Mouse (Mus musculus) layer of hippocampus, adult 9-11 months (tissue): Measurements from ENCODE around the gene Taok3.

Experiments used
- DNase-seq: peaks from one replicate; pipeline ENCODE4 v3.0.0; 2022

The Taok3 gene

DNA sequence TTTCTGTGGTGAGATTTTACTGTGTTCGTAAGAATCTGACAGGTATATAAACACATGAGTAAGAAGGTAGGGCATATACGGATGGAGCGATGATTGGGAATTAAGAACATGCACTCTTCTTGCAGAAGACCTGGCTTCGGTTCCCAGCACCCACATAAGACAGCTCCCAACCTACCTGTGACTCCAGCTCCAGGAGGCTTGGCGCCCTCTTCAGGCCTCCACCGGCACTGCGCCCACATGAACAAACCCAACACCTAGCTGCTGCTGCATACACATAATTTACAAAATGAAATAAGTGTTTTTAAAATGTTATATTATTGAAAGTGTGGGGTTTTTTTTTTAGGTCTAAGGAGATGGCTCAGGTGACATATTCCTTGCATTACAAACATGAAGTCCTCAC, 65.7 kb downstream of the Taok3 start:
- DNase-seq: no peak

DNA sequence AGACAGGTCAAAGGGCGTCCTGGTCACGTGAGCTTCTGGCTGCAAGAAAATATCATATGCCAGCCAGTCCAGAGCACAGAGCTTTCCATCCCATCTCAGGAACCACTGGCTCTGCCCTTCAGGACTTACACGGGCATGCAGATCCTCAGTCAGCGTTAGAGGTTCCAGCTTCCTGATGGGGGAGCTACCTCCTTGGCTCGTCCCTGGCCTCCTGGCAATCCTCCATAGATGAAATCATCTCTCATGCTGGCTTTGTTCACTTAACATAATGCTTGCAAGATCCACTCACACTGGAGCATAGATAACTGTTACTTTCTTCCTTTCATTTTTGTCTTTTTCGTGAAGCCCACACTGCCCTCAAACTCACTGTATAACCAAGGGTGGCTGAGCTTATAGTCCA, 72.1 kb downstream of the Taok3 start:
- no peak for DNase-seq

DNA sequence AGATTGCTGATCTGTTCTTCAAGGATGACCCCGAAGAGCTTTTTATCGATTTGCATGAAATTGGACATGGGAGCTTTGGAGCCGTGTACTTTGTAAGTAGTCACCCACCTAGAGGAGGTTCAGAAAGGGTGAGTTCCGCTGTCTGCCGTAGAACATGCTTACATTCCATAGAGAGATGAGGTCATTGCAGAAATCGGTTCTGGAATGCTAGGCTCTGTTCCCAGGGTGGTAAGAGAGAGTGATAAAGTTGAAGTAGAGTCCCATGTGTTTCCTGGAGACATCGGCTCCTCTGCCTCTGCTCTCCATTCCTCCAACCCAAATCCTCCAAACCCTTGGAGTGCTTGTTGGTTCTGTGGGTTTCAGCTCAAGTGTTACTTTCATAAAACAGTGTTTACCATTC, 73.8 kb downstream of the Taok3 start:
- DNase-seq: no peak

DNA sequence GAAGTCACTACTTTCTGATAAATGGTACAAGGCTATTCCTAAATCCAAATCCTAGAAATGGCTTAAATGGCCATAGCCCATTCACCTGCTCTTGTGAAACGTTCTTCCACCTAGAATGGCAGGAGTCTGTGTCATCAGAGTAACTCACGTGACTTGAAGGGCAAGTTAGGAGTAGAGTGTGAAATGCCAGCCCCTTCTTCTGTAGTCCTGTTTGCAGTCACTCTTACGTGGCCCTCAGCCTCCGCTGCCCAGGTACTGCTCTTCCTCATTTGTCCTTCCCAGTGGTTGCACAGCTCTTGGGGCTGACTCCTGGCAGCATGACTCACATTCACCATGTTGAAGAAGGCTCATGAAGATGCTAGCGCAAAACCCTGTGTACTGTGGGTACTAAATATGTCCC, 74.7 kb downstream of the Taok3 start:
- DNase-seq: no peak

DNA sequence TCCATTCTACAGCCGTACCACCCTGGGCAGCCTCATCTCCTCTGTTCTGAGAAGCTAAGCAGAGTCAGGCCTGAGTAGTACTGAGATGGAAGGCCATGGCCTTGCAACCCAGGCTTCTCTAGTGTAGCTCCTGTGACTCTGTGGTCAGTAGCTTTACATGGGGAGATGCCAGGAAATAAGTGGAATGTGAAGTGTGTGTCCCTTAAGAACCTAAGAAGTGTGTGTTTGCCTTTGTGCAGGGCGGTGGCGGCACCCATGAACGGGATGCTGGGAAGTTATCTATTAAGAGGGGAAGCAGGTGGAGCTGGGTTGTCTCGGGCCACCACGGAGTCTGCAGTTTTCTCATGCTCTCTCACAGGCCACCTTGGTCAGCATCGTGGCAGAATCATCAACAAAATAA, 76.6 kb downstream of the Taok3 start:
- no peak for DNase-seq

DNA sequence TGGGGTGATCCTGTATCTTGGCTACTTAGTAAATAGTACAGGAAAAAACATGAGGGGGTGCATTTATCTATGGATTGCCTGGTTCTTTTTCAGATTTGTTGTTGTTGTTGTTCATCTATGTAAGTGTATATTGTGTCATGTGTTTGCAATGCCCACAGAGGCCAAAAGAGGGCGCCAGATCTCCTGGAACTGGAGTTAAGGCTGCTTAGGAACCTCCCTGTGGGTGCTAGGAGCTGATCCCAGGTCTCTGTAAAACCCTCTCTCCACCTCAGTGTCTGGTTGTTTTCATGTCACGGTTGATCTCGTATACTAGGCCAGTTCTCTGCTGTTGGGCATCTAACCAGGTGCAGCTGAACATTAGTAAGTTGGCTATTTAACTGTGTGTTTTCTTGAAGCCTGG, 78.5 kb downstream of the Taok3 start:
- DNase-seq: no peak

DNA sequence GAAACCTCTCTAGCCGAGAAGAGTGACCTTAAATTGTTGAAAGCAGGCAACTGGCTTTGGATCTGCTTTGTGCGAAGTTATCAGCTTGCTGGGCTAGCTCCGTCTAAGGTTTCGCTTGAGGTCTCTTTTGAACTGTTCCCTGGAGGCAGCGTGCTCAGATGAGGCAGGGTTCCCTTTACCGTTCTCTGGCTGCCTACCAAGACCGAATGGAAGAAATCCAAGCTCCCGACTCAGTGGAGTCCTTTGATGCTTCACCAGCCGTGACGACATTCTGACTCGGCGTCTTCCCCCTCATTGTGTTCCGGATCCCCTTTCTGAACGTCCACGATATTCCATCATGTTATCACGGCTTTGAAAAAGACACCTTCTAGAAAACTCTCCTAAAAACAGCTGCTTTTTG, 87.4 kb downstream of the Taok3 start:
- no peak for DNase-seq

DNA sequence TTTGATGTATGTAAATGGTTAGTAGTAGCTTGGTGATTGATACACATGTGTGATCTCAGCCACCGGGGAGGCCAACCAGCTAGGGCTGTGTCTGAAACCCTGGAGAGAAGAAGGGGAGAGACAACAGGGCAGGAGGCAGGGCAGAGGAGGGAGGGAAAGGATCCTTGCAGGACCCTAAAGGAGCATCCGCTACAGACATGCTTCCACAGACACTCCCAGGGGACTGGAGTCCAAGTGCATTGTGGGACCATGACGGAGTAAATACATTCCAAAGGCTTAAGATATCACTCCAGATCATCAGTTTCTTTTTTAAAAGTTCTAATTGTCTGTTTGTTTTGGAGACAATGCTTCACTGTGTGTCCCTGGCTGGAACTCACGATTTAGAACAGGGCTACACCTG, 94.1 kb downstream of the Taok3 start:
- DNase-seq: no peak

DNA sequence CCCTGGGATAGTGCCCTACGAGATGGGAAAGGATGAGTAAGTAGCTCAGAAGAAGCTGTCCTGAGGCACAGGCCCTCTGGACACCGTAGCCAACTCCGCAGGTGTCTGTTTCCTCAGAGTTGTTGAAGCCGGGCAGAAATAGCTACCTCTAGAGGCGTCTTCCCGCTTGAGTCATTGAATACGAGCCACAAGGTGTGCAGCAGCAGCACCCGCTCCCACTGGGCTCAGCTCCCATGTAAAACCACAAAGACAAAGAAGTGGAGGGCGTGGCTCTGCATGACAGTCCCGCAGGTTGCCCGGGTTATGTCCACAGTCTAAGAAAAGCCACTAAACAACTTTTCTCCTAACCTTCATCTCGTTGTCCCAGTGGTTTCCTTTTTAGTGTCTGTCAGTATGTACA, 111.1 kb downstream of the Taok3 start:
- no peak for DNase-seq

DNA sequence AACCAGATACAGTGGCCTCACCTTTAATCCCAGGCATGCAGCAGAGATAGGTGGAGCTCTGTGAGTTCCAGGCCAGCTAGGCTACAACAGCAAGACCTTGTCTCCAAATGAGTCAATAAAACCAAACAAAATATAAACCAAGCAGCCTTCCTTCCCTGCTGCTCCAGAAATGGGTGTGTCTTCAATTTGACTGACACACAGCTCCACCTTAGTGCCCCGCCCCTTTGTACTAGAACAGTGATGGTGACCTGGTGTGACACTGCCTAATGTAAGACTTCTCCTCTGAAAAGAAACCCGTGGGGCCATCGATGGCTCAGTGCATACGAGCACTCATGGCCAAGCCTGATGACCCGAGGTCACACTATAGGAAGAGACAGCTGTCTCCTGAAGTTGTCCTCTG, 116.6 kb downstream of the Taok3 start:
- DNase-seq: no peak

DNA sequence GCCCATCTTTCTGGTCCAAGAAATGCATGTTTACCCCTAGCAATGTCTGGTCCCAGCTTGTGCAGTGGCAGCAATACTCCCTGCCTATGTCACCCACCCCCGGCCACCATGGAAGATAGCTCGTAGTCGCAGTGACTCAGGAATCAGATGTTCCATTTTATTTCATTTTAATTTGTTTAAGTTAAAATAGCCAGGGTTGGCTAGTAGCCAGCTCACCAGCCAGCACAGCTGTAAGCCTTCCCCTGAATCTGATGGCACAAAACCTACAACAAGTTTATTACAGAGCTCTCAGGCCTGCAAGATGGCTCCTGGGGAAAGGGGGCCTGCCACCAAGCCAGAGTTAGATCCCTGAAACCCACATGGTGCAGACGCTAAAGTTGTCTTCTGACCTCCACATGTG, 119.2 kb downstream of the Taok3 start:
- DNase-seq: no peak

DNA sequence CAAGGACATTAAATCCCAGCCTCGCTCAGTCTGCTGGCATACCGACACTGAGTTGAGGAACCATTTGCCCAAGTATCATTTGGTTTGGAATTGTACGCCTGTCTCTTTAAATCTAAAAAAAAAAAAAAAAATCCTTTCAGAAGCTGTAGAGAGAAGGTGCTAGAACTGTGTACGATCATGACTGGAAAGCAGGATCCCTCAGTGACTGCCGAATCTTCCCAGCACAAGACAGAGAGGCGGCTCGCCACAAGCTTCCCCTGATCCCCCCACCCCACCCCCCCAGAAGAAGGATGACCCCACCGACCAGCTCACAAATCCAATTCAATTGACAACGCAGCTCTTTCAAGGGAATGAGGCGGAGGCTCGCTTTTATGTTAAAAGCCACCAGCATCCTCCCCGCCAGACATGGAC, 120.4 kb downstream of the Taok3 start:
- no peak for DNase-seq

DNA sequence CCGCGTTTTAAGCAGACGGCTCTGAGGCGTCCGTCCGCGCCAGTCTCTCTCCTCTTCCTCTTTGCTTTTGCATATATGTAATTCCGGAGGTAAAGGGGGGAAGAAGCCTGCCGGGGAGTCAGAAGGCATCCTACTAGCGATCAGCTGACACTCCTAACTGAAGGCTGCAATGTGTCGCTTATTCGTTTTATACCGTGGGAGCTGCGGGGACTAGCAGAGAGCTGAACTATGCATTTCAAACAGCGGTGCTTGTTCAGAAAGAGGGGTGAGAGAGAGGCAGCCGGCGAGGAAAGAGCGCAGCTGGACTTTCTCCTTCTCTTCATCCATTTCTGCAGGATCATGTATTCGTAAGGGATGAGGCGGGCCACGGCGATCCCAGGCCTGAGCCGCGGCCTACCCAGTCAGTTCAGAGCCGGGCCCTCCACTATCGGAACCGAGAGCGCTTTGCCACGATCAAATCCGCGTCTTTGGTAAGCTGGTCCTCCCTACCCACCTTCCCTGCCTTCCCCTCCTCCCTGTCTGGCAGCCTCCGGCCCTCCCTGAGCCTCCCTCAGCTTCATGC, 120.9 kb downstream of the Taok3 start:
- DNase-seq: peak; percentile 56

DNA sequence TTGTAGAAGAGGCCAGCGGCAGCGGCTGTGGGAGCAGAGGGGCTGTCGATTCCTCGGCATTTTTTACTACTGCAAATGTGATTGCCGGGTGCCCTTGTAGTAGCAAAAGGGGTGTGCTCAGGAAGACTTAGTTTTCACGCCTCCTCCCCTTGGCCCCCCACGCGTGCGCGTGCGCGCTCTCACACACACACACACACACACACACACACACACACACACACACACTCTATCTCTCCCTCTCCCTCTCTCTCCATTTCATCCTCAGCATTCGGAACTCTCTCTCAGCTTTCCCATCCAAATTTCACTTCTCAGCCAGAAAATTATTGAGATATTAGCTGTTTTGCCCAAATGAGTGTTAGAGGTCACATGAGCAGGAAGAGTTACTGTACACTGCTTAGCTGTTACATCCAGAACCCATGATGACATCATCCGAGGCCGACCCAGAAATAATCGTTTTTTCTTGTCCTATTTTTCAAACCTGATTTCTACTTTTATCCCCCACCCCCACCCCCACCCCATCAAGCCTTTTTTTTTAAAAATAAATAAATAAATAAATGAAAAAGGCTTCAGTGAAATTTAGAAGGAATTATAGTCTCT, 122.1 kb downstream of the Taok3 start:
- DNase-seq: peak; percentile 47

DNA sequence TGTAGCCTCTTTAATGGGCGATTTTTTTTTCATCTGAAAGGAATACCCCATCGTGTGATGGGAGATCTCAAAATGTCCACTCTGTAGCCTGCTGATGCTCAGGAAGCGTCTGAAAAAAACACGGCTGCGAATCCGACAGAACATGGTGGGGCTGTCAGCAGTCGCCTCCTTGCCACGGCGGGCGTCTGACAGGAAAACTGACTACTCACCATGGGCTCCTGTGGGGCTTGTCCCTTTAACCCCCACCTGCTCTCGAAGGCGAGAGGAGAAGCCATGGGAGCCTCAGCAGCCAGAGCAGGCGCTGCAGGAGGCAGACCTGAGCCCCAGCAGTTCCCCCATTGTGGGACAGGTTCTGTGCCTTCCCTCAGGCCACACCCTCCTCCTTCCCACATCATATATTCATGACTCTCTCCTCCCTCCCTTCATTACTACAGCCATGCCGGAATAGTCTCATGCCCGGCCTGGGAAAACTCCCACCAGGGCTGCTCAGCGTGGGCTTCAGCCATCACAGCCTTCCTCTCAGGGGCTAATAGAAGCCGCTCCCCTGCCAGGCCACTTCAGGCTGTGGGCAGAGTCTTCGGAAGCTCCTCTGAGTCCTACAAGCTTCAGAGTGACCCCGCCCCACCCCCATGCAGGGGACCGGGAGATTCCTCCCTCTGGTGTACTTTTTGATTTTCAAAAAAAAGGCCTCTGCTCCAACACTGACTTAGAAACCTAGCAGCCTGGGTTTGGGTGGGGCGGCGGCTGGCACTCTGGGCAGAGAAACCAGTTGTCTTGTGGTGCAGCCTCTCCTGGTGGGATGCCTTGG, 122.9 kb downstream of the Taok3 start:
- DNase-seq: peak; percentile 23

DNA sequence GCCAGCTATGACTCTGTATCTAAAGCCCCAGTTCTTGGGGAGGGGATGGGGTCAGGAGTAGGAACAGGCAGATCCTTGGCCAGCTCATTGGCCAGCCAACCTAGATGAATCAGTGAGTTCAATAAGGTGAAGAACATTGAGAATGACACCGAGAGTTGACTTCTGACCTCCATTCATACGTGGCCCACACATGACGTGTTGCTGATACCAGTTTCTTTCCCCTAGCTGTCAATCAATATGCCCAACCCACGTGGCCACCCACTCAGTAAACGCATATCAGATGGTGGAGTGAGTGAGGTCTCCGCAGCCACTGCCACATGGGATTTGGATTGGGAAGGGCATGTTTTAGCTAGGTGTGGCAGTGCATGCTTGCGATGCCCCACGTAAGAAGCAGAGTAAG, 125.2 kb downstream of the Taok3 start:
- DNase-seq: no peak

DNA sequence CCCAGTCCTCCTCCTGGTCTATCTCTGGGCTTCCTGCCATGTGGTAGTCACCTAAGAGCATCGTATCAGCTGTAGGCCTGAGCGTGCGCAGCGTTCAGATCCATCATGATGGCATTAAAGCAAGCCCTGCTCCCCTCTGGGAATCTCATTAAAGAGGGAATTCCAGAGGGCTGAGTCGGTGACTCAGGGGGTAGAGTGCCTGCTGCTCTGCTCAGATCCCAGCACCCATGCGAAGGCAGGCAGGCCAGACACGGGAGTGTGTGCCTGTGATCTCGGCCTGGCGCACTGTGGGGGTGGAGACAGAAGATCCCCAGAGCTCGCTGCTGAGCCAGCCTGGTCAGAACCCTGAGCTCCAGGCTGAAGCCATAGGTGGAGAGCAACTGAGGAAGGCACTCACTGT, 128.4 kb downstream of the Taok3 start:
- DNase-seq: no peak

DNA sequence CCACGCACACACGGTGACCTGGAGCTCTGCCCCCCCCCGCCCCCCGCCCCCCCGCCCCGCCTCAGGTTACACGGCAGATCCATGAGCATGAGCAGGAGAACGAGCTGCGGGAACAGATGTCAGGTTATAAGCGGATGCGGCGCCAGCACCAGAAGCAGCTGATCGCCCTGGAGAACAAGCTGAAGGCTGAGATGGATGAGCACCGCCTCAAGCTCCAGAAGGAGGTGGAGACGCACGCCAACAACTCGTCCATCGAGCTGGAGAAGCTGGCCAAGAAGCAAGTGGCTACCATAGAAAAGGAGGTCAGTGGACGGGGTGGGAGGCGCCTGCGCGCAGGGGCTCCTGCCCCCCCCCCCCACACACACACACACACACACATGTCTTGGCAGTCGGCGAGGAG, 130.9 kb downstream of the Taok3 start:
- peak; percentile 52 for DNase-seq

DNA sequence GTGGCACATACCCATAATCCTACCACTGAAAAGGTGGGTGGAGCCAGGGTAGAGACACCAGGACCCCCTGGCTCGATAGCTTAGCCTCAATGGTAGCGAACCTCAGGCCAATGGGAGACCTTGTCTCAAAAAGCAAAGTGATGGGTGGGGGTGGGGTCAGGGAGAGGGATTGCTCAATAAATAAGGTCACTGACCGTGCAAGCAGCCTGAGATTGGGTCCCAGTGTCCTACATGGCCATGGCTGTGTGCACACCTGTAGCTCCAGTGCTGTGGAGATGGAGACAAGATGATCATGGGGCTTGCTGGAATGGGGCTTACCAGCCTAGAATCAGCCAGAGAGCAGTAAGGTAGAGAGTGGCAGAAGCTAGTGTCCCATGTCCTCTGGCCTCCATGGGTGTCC, 131.8 kb downstream of the Taok3 start:
- no peak for DNase-seq

DNA sequence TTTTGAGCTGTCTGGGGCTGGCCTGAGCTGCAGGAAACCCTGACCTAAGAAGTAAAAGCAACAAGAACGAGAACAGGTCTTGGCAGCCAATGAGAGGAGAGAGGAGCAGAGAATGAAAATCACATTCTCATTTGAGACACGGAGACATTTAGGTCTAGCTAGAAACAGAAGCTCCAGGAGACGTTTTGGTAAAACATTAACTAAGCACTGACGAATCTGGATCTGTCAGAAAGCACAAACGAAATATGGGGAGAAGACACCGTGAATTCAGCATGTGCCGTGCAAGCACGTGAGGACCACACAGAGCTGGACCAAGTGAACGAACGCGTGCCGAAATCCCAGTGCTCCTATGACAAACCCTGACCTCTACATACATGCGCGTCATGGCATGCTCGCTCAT, 138.3 kb downstream of the Taok3 start:
- DNase-seq: no peak

DNA sequence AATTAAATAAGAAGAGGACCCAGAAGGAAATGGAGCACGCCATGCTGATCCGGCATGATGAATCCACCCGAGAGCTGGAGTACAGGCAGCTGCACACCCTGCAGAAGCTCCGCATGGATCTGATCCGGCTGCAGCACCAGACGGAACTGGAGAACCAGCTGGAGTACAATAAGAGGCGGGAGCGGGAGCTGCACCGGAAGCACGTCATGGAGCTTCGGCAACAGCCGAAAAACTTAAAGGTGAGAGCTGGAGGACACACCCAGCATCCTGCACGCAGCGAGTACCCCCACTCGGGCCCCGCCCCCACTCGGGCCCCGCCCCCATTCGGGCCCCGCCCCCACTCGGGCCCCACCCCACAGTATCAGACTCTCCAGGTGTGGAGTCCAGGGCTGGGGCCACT, 143.6 kb downstream of the Taok3 start:
- no peak for DNase-seq

DNA sequence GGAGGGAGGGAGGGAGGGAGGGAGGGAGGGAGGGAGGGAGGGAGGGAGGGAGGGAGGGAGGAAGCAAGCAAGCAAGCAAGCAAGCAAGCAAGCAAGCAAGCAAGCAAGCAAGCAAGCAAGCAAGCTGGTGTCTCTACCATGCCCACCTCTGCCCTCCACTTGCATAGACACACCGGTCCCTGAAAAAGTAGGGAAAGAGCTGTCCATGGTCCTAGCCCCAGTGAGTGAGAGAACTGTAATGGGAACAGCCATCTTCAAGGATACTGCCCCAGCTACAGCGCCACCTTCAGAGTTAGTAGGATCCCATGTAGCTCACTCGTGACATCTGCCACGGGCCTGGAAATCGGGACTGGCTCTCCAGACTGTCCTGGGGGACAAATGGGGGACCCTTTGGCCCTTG, 144.8 kb downstream of the Taok3 start:
- DNase-seq: no peak

DNA sequence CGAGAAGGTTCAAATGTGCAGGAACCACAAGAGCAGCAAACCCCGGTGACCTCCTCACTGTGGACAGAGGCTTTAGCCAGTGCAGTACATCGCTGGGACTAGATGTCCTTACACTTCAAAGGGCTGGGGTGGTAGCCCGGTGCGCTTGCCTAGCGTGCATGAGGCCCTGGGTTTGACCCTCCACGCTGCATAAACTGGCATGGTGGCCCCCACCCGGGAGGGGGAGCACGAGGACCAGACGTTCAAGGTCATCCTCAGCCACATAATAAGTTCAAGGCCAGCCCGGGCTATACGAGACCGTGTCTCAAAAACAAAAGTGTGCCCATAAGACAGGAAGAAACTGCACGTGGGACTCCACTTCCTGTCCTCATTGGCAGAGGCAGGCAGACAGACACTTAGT, 148.0 kb downstream of the Taok3 start:
- DNase-seq: no peak

DNA sequence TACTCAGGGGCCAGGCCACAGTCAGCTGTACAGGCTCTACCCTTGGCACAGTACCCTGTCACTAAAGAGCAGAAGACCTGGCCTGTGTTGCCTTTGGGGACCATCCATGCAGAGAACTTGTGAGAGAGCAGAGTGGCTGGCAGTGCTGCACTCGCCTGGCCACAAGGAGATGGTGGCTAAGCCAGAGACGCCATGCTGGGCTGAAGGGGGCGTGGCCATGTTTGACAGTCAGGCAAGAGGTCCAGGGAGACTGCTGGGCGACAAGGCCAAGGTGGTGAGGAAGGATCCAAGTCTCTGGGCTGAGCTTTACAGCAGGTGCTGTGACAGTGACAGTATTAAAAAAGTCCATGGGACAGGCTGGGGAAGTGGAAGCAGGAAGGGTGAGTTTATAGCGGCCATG, 148.8 kb downstream of the Taok3 start:
- no peak for DNase-seq

DNA sequence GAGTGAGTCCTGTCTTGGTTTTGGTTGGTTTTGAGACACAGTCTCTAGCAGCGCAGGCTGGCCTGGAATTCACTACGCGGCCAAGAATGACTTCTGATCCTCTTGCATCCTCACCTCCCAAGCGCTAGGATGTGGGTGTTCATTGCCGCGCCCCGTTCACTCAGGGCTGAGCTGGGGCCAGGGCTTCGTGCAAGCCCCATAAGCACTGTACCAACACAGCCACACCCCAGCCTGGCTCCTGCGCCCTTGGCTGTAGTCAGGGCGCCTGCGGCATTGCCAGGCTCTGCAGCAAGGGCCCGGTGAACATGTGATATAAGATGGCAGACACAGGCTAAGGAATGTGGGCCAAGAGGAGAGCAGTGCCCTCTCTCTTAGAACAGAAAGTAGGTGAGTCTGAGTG, 149.5 kb downstream of the Taok3 start:
- no peak for DNase-seq
